Mouse (Mus musculus) ES-E14 (cell line): ENCODE measurements around the gene Arih2.

Experiments
- CHD2 ChIP-seq: IDR thresholded peaks from 2 replicates; pipeline ENCODE4 v1.6.1; 2014; ENCODE audit warnings: mild to moderate bottlenecking, low read depth, low read length, inconsistent platforms
- MAFK ChIP-seq: IDR thresholded peaks from 2 replicates; pipeline ENCODE4 v1.6.1; 2014; ENCODE audit warnings: mild to moderate bottlenecking, low read depth, low read length, inconsistent platforms; ENCODE audit not compliant: insufficient read depth
- ZC3H11A ChIP-seq: IDR thresholded peaks from 2 replicates; pipeline ENCODE4 v1.6.1; 2012; ENCODE audit warnings: low read depth, mild to moderate bottlenecking, inconsistent platforms, low read length, borderline replicate concordance
- ZNF384 ChIP-seq: IDR thresholded peaks from 2 replicates; pipeline ENCODE4 v1.6.1; 2012; ENCODE audit warnings: low read depth, low read length, inconsistent platforms

GRCm38 (mm10) chr9:108559169-108559568 is 90.0 kb downstream of the Arih2 start:
- no peak for TF ChIP-seq ZNF384
- no peak for TF ChIP-seq CHD2
- TF ChIP-seq MAFK, result no peak
- TF ChIP-seq ZC3H11A, result no peak
